Mouse (Mus musculus) adrenal gland (tissue): ENCODE measurements around the gene Lhx4.

Experiments
- intact Hi-C: fragments of 180-260 bp; cut with DNase I; formaldehyde crosslinking; loops from one replicate; pipeline ENCODE4 v1.15.1; 2025

Lhx4 gene

DNA sequence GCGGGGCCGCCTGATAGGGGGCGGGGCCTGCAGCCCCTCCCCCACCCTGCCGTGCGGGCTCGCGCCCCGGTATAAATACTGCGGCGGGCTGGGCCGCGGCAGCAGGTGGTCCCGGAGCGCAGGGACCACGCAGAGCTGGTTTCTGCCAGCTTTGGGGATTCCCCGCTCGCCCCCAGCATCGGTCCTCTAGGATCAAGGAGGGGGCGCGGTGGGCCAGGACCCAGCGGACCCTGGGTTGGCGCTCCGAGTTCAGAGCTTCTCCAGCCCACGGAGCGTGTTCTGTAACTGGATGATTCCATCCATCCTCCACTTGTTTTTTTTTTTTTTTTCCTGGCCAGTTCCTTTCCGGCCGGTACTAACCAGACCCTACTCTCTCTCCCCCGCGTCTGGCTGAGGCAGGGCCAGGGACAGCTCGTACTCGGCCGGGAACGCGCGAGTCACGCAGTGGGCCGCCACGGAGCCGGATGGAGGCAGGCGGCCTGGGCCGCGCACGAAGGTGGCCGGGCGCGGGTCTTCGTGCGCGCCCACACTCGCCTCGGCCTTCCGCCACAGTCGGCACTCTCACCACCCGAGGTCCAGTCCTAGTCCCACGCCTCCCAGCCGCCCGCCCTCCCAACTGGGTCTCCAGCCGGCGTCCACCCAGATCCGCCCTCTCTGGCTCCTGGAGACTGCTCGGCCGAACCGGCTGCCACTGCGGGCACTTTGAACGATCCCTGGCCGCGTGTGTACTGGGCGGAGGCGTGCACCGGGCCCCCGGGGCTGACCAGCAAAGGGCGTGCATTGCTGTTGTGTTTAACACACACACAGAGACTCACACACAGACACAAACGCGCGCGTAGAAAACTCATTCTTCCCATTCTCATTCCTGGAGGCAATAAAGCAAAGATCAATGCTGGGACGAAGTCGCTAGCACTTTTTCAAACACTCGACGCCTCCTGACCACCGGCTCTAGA, 8.8 kb downstream of the Lhx4 start:
- intact Hi-C loops: no loop called here

DNA sequence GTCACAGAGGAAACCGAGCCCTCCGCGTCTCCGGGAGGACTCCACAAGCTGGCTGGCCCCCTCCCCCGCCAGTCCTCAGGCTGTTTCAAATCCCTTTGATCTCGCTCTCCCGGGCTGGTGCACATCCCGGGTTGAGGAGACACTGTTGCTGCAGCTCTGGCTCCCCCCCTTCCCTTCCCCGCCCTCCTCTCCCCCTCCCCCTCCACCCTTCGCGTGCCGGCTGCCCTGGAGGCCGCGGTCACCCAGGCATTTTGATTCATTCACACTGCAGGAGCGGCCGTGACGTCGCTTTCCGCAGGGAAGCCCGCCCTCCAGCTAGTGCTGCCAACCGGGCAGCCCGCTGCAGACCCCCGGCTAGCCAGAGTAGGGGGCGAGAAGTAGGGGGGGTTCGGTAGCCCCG, 9.5 kb downstream of the Lhx4 start:
- intact Hi-C loops: no loop called here

DNA sequence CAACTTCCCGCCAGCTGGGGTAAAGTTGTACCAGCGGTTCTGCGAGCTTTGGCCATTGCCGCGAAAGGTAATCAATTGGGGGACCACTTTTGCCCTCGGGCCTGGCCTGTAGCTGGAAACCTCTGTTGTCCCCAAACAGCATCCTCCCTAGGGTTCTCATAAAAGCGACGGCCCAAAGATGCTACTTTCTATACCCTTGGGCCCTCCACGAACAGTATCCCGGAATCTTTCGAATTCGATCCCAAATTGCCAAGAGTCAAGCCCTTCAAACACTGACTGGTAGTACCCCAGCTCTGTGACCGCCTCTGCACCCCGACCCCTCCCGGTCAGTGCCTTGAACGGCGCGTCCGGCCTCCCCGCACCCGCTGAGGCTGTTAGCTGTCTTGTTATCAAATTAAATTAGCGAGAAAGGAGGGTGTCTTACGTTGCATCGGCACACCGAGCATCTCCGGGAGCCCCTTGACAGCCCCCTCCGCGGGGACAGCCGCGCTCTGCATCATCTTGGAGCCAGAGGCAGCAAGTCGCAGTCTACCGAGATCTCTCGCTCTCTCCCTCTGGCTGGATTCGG, 10.0 kb downstream of the Lhx4 start:
- intact Hi-C loops: no loop called here

DNA sequence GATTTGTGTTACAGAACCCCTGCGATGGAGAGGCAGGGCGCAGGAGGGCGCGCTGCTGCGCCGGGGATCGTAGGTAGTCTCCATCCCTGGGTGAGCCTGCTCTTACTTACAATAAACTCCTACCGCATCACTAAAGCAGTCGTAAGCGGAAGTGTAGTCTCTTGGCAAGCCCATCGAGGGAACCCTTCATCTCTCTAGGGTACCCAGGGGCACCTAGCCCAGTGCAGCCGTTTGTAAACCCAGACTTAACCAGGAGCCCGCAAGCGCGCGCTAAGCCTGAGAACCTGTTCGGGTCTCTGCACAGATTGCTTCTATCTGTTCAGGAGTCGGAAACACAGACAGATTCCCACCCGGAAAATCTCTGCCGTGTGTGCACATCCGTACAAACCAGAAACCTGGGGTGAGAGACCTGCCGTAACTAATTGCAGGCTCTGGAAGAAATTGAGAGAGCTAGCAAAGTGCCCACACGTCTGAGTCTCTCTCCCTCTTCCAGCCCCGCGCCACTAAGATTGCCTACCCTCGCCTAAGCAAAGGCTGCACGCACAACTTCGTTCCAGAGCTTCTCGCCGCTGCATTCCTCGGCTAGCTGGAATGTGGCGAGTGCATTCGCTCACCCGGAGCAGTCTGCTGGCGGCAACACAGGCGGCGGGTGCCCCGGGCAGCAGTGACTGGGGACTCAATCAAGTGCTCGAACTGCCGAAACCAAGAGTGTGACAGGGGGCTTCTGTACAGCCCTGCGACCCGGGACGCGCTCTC, 10.7 kb downstream of the Lhx4 start:
- intact Hi-C loops: no loop called here

DNA sequence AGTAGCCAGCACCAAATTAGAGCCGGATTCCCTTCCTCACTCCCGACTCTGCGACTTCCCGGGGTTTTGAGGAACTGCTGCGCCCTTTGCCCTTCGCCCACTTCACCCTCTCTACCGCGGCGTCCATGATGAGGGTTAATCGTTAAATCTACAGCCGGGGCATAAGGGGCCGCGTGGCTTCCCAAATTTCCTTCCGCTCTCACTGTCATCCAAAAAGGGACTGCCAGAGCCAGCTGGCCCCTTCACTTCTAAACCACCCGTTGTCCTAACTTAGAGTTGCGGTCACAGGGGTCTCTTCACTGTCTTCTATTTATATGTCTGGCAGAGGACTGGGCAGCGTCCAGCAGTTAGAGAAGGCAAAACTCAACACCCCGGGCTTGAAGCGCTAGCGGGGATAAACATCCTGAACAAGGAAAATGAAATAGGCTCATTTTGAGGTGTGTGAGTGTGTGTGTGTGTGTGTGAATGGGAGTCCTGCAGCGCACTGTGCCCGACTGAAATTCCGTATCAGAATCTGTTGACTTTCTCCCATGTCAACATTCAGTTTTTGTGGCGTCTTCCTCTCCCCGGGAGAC, 13.6 kb downstream of the Lhx4 start:
- intact Hi-C loops: no loop called here

DNA sequence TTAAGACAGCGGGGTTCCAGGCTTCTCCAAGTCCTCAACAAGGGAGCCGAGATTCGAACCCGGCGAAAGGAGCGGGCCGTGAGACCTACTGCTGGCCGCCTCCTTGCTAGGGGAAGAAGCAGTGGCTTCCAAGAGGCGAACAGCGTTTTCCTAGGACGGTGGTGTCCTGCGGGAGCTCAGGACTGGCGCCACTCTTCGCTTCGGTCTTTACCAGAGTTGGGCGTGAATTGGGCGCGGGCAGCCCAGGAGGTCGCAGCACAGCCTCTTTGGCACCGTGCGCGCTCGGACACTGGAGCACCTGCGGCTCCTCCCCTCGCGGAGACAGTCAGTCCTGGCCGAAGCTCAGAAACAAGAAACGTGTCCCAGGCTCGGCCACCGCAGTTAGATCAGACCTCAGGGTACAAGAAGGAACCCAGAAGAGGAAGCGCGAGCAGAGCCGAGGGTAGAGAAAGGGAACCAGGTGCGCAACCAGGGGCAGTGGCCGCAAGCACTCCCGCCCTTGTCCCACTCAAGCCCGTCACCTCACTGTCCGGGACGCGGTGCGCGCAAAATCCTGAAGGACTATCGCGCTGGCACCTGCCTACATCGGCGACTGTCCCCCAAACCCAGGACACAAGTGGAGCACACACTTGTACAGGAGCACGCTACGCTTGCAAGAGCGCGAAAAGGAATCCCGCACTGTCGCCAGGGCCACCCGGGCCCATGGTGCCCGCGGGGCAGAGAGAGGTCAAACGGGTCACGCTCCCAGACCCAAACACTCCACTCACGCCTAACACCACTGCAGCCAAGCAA, 14.3 kb downstream of the Lhx4 start:
- intact Hi-C loops: no loop called here

DNA sequence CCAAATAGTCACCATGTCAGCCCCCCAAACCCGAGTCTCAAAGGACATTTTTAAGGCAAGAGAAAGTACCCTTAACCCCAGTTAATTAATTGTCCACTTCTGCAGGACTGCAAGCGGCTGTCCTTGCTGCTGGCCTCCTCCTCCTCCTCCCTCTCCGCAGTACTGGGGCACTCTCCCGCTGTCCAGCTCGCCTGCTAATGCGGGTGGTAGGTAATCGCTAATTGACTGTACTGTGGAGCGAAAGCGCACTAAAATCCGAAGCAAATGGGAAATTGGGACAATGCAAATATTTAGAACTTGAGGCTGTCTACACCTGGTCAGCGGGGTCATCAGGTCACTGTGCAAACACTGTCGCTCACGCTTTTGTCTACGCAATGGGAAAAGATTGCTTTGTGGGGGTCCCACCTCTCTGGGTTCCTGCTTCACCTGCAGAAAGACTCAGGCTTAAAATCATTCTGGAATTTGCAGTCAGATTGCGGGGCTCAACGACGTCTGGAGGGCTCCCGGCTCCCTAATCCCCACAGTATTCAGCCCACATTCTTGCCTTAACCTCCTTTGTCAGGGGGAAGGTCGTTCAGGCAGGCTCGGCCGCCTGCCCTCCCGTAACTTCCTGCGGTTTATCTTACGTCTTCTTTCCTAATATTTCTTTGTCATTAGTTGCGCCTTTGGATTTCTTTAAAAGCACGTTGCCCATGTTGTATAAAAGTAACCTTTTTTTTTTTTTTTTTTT, 15.2 kb downstream of the Lhx4 start:
- intact Hi-C loops: no loop called here

DNA sequence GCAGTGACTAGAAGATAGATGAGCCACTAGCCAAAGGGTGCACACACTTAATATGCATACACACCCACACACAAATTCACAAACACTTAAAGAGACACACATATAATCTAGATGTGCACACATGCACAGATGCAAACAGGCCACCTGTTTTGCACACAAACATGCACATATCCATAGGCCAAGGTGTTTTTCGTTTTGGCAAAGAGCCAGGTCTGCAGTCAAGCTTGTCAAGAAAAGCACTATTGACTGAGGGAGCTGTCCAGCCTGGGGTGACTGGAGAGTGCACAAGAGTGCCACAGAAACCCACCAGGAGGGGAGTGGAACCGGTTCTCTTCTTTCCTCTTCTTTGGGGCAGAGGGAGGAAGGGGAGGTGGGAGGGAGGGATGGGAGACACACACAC, 20.3 kb downstream of the Lhx4 start:
- intact Hi-C loops: no loop called here

DNA sequence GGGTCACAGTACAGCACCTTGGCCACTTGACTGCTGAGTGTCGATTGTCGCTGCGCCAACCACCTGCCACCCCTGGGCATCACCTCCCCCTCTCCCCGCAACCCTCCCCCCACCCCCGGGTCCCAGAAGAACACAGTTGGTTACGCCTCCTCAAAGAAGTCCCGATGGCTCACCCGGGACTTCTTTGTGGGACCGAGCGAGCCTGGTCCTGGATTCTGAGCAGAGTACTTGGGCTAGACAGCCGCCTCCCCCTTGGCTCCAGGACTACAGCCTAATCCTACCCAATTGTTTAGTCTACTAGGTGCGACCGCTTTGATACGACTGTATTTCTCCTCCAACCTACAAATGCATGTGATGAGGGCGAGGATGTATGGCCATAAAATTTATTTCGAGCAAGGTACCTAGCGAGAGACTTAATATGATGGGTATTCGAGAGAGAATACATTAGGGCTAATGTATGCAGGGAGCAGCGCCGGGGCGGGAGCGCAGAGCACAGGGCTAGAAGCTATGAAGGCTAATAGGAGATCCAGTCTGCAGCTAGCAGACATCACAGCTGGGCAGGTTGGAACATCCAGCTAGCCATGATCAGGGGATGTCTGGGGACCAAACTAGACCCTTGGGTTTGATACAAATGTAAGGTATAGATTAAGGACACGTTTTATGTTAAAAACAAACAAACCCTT, 22.2 kb downstream of the Lhx4 start:
- intact Hi-C loops: no loop called here

DNA sequence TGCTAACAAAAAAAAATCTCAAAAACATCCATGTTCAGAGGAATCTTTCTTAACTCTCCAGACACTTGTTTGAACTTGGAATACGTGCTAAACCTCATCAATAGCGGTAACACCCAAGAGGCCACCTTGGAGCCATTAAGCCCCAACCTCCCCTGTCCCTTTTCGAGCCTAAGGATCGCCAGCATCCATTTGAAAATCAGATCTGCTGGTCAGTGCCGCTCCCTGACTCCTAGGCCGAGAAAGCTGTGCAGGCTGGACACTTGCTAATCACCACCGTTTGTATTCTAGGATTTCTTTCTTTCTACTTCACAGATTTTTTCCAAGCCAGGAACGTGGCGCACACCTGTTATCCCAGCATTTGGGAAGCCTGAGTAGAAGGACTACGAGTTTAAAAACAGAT, 23.7 kb downstream of the Lhx4 start:
- intact Hi-C loops: no loop called here

DNA sequence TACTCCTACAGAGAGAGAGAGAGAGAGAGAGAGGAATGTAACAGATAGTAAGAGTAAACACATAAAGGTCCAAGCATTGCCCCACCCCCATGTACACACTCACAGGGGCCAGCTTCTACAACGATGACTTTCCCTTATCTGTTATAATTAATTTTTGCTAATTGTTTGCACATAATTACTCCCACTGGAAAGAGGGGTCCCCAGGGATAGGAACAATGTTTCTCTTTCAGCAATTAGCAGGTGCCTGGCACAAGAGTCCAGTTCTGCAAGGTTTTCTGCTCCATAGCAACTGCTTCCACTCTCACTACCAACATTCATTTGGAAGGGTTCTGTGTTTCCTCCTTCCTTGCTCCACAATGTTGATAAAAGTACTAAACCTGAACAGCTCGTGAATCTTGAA, 25.6 kb downstream of the Lhx4 start:
- intact Hi-C loops: no loop called here

DNA sequence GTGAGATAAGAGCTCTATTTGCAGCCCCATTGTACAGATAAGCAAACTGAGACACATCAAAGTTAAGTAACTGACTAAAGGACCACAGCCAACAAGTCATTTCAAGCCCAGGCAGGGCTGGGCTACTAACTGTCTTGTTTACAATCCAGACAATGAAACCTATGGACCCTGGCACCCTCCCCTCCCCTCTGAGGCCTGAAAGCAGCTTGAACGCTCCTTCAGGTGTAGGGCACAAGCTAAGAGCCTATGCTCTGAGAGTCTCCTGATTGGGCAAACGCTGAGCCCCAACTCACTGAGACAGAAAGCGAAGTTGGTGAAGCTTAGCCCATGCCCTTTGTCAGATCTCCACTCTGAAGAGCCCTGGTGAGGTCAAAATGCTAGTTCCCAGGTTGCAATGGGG, 27.2 kb downstream of the Lhx4 start:
- intact Hi-C loops: no loop called here

DNA sequence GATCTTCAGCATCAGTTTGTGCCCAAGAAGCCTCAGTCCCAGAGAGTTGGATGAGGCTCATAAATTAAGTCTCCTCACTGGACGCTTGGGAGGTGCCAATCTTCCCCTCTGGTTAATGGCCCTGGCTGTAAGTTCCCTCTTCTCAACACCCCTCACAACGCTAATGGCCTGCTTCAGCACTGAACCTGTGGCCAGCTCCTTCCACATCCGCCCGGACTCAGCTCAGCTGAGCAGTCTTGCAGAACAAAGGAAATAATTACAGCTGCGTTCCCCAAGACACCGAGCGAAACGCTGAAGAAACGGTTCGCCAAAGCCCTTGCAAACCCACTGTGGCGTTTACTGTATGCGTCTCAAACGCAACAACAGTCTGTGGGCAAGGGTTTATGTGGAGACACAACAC, 29.3 kb downstream of the Lhx4 start:
- intact Hi-C loops: no loop called here

DNA sequence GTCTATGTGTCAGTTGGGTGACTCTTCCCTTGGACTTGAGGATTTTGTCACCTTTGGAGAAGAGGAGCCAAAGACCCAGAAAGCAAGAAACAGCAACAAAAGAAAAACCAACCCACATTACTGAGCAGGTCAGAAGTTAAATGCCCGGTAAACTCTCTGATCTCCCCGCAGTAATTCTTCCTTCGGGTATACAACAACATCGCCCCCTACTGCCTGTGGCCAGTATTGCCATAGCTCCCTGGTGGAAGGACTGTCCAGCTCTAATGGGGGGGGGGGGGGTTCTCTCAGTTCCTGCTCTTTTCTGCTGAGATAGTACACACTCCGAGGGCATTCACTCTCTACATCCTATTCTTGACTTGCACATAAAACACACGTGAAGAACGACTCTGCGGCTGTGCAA, 30.0 kb downstream of the Lhx4 start:
- intact Hi-C loops: no loop called here

DNA sequence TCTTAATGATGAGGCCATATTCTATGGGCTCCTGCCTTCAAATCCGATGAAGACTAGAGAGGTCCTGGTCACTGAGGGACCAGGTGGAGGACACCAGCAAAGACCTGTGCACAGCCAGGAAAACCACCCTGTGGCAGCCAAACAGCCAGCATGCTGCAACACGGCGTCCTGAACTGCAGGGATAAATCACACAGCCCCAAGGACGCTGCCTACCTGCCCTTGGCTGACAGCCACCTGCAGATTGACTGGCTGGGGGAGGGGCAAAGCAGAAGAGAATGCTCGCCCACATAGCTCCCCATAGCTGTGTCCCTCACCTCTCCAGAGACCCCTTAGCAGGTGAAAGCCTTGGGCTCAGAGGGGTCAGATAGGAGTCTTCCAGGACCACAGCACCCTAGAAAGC, 31.5 kb downstream of the Lhx4 start:
- intact Hi-C loops: no loop called here

DNA sequence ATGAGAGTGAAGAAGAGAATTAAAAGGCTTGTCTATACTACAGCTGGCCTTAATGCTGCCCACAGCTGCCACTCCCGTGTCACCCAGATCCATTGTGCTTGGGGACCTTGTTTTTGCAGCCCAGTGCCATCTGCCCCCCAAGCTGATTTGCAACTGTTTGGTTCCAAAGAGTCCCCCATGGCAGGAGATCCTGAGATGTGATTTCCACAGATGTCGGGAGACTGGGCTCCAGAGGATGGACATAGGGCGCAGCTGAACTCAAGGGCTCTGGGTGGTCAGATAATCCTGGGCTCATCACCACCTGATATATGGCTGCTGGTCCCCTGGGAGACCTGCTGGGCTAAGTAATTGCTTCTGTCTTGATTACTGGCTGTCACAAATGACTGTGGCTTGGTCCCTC, 32.6 kb downstream of the Lhx4 start:
- intact Hi-C loops: no loop called here

DNA sequence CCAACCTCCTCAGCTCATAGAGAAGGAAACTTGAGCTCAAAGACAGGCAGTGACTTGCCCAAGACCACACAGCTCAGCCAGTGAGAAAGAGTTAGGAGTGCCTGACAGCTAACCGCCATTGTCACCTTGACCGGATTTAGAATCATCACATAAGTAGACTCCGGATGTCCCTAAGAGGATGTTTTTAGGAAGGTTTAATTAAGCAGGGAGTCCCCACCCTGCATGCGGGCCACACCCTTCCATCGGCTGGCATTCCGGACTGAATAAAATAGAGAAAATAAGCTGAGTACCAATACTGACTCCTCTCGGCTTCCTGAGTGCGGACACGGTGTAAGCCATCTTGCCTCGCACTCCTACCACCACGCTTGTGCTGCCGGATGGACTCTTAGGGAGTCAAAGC, 34.2 kb downstream of the Lhx4 start:
- intact Hi-C loops: no loop called here

DNA sequence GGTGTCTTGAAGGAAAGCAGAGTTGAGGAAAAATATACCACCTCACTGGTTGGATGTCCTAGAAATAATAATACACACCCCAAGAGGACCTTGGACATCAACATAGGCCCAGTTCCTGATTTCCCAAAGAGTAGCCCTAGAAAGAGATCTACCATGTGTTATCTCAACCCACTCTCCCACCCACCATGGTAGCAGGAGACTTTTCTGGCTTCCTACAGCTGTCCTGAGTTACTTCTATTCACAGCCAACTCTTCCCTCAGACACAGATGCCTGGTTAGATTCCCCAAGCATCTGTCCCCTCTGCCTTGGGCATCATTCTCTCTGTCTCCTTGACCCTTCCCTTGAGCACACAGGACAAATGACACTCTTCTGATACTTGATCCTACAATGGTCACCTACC, 36.1 kb downstream of the Lhx4 start:
- intact Hi-C loops: no loop called here

DNA sequence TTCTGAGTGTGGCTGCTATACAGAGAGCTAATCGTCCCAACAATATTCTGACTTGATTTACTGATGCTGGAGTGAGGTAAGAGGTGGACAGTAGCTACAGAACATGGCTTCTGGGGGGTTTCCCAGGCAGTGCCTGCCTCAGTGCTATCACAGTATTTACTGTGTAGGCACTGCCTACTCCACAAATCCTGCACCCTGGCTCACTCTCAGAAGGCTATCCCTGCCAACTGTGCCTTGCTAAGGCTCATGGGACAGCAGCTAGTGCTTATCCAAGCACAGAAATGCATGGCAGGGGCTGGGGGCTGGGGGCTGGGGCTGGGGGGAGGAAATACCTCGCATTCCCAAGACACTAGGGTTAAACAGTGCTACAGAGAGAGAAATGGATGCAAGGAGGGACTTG, 38.2 kb downstream of the Lhx4 start:
- intact Hi-C loops: no loop called here

DNA sequence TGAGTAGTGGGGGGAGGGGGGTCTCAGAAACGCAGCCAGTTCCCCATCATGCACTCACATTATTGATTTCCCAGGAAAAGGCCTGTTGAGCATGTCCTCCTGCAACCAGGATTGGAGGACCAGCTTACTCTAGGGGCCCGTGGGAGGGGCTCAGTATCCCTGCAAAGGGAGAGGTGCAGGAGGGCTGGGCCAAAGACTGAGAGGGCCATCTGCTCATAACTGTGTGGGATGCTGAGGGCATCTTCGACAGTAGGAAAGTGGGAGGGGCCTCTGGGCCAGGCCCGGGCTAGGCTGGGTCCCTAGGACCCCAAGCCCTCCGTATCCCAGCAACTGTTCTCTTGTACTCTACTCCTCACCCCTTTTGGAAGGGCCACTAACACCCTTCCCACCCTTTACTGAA, 47.3 kb downstream of the Lhx4 start:
- intact Hi-C loops: no loop called here
